Mouse (Mus musculus): Measurements from ENCODE around the gene Ring1. TPM values are rescaled to one million over a fixed set of nuclear protein-coding genes. Genes with fewer than 3 reads are reported as not detected.
"Not testable (repeated sequence)": the region's sequence is repeated elsewhere in the genome, so short reads cannot be mapped to it uniquely, and the experiment has no call there.

The Ring1 gene
- polyA plus RNA-seq, 1 experiment from 2014 or later: 10.7 TPM

GRCm38 (mm10) chr17:34003426-34003825 lies 21.1 kb downstream of the Ring1 start:
- H3K27ac ChIP-seq: no peak overlapping the region
- peaks cover 22% of the 10 kb centered on the region for H3K4me1 ChIP-seq
- no peak overlapping the region for H3K4me3 ChIP-seq
- H3K27me3 ChIP-seq (replicated peaks): peaks cover 47% of the 10 kb centered on the region
- WGBS (ENCODE audit: insufficient replicate concordance): 5% methylated on average over 5 of the region's 5 CpGs
- no peaks in the 10 kb centered on the region for H3K9me3 ChIP-seq (replicated peaks)
- H3K4me2 ChIP-seq: no peak overlapping the region
- no peaks in the 10 kb centered on the region for H3K36me3 ChIP-seq
- no peak for ATAC-seq
- H3K9ac ChIP-seq: no peak overlapping the region

GRCm38 (mm10) chr17:34000796-34001195 lies 23.7 kb downstream of the Ring1 start:
- ATAC-seq; H3K27ac ChIP-seq; H3K9me3 ChIP-seq (replicated peaks); H3K9ac ChIP-seq; H3K36me3 ChIP-seq: not testable (repeated sequence)
- Histone ChIP-seq H3K4me3 (peak overlapping the region; percentile 65; the same call in 1 of the 2 replicates), H3K4me2 (peak overlapping the region; percentile 94), H3K4me1 (peaks cover 22% of the 10 kb centered on the region), H3K27me3 (replicated peaks) (peaks cover 44% of the 10 kb centered on the region)
- WGBS (ENCODE audit: insufficient replicate concordance): 52% methylated on average over 2 of the region's 2 CpGs

- WGBS (ENCODE audit: insufficient replicate concordance): 0% methylated on average over 27 of the region's 30 CpGs
- Histone ChIP-seq H3K4me3 (peak within 1 kb of the TSS; percentile 65), H3K27ac (no peak within 1 kb of the TSS), H3K27me3 (replicated peaks) (peaks cover 38% of the 10 kb centered on the region), H3K9me3 (replicated peaks) (no peaks in the 10 kb centered on the region), H3K36me3 (no peaks in the 10 kb centered on the region), H3K9ac (peak within 1 kb of the TSS; percentile 72), H3K4me2 (peak within 1 kb of the TSS; percentile 94), H3K4me1 (peaks cover 22% of the 10 kb centered on the region)
- ATAC-seq: peak; percentile 81
Observed at GRCm38 (mm10) chr17:34000150-34000537, 24.3 kb downstream of the Ring1 start, which contains the start of gene H2-K1. Gene H2-K1 (minus strand): TSS chr17:34000347.

GRCm38 (mm10) chr17:33999341-34000149 lies 24.9 kb downstream of the Ring1 start:
- Histone ChIP-seq H3K4me3 (peak overlapping the region; percentile 65), H3K9ac (peak overlapping the region; percentile 72), H3K36me3 (no peaks in the 10 kb centered on the region), H3K27ac (no peak overlapping the region), H3K4me2 (peak overlapping the region; percentile 94), H3K4me1 (peaks cover 22% of the 10 kb centered on the region), H3K27me3 (replicated peaks) (peaks cover 38% of the 10 kb centered on the region), H3K9me3 (replicated peaks) (no peaks in the 10 kb centered on the region)
- ATAC-seq: peak; percentile 46
- 2% methylated on average over 87 of the region's 87 CpGs for WGBS (ENCODE audit: insufficient replicate concordance)

- H3K27ac ChIP-seq; H3K36me3 ChIP-seq; H3K9ac ChIP-seq; ATAC-seq; H3K9me3 ChIP-seq (replicated peaks): not testable (repeated sequence)
- peaks cover 38% of the 10 kb centered on the region for H3K27me3 ChIP-seq (replicated peaks)
- H3K4me1 ChIP-seq: peaks cover 22% of the 10 kb centered on the region
- 28% methylated on average over 5 of the region's 5 CpGs for WGBS (ENCODE audit: insufficient replicate concordance)
- peak overlapping the region; percentile 65; the same call in 1 of the 2 replicates for H3K4me3 ChIP-seq
- peak overlapping the region; percentile 94 for H3K4me2 ChIP-seq
Observed at GRCm38 (mm10) chr17:33998697-33999096, 25.8 kb downstream of the Ring1 start.

- H3K4me2 ChIP-seq; H3K9ac ChIP-seq; ATAC-seq; H3K4me3 ChIP-seq; H3K36me3 ChIP-seq; H3K9me3 ChIP-seq (replicated peaks); H3K27ac ChIP-seq: not testable (repeated sequence)
- Histone ChIP-seq H3K4me1 (peaks cover 22% of the 10 kb centered on the region), H3K27me3 (replicated peaks) (peaks cover 36% of the 10 kb centered on the region)
- WGBS (ENCODE audit: insufficient replicate concordance): 67% methylated on average over 2 of the region's 2 CpGs
Observed at GRCm38 (mm10) chr17:33997025-33997424, 27.5 kb downstream of the Ring1 start.

GRCm38 (mm10) chr17:33995651-33996050 lies 28.8 kb downstream of the Ring1 start:
- H3K36me3 ChIP-seq: no peaks in the 10 kb centered on the region
- no peak overlapping the region for H3K4me2 ChIP-seq
- 47% methylated on average over 3 of the region's 3 CpGs for WGBS (ENCODE audit: insufficient replicate concordance)
- no peak overlapping the region for H3K9ac ChIP-seq
- H3K4me1 ChIP-seq: peaks cover 21% of the 10 kb centered on the region
- peaks cover 22% of the 10 kb centered on the region for H3K27me3 ChIP-seq (replicated peaks)
- no peak overlapping the region for H3K4me3 ChIP-seq
- H3K9me3 ChIP-seq (replicated peaks): no peaks in the 10 kb centered on the region
- no peak for ATAC-seq
- no peak overlapping the region for H3K27ac ChIP-seq

GRCm38 (mm10) chr17:33994959-33995358 lies 29.5 kb downstream of the Ring1 start:
- Histone ChIP-seq H3K27ac (no peak overlapping the region), H3K4me2 (no peak overlapping the region), H3K9ac (no peak overlapping the region), H3K4me1 (peaks cover 14% of the 10 kb centered on the region), H3K36me3 (no peaks in the 10 kb centered on the region), H3K27me3 (replicated peaks) (peaks cover 16% of the 10 kb centered on the region), H3K9me3 (replicated peaks) (no peaks in the 10 kb centered on the region), H3K4me3 (no peak overlapping the region)
- no peak for ATAC-seq
- WGBS (ENCODE audit: insufficient replicate concordance): 80% methylated on average over 8 of the region's 8 CpGs

- WGBS (ENCODE audit: insufficient replicate concordance): 28% methylated on average over 10 of the region's 10 CpGs
- Histone ChIP-seq H3K27me3 (replicated peaks) (peaks cover 19% of the 10 kb centered on the region; the same call in 1 of the 2 replicates), H3K36me3 (no peaks in the 10 kb centered on the region), H3K4me2 (no peak overlapping the region), H3K9me3 (replicated peaks) (no peaks in the 10 kb centered on the region), H3K27ac (no peak overlapping the region), H3K4me1 (no peaks in the 10 kb centered on the region), H3K9ac (no peak overlapping the region), H3K4me3 (no peak overlapping the region)
- ATAC-seq: no peak
Observed at GRCm38 (mm10) chr17:33991788-33992664, 32.5 kb downstream of the Ring1 start.

- H3K27ac ChIP-seq; H3K9ac ChIP-seq; H3K36me3 ChIP-seq; ATAC-seq; H3K9me3 ChIP-seq (replicated peaks): not testable (repeated sequence)
- Histone ChIP-seq H3K4me1 (peaks cover 42% of the 10 kb centered on the region), H3K4me2 (peak overlapping the region; percentile 78), H3K4me3 (peak overlapping the region; percentile 63; the same call in 1 of the 2 replicates), H3K27me3 (replicated peaks) (peaks cover 34% of the 10 kb centered on the region)
- 5% methylated on average over 8 of the region's 8 CpGs for WGBS (ENCODE audit: insufficient replicate concordance)
Observed at GRCm38 (mm10) chr17:33982136-33982535, 42.3 kb downstream of the Ring1 start.

GRCm38 (mm10) chr17:33981192-33981909 lies 43.1 kb downstream of the Ring1 start:
- H3K27me3 ChIP-seq (replicated peaks): peaks cover 42% of the 10 kb centered on the region
- peak overlapping the region; percentile 64 for H3K9ac ChIP-seq
- not testable (repeated sequence) for H3K36me3 ChIP-seq; H3K9me3 ChIP-seq (replicated peaks)
- peaks cover 42% of the 10 kb centered on the region for H3K4me1 ChIP-seq
- H3K4me3 ChIP-seq: peak overlapping the region; percentile 63
- peak overlapping the region; percentile 78 for H3K4me2 ChIP-seq
- peak; percentile 82 for ATAC-seq
- peak overlapping the region; percentile 79 for H3K27ac ChIP-seq
- 1% methylated on average over 27 of the region's 27 CpGs for WGBS (ENCODE audit: insufficient replicate concordance)
